Mouse (Mus musculus) v-Abl transformed pro-B cells (cell line): Measurements from ENCODE around the gene Etv2.

Experiments used
- in situ Hi-C, 2 experiments: fragments of 400-800 bp; cut with MboI; formaldehyde crosslinking; loops; one replicate each; pipeline ENCODE4 v1.15.1; 2025; ENCODE audit not compliant: unreplicated experiment in 2 of 2

Etv2 gene

DNA sequence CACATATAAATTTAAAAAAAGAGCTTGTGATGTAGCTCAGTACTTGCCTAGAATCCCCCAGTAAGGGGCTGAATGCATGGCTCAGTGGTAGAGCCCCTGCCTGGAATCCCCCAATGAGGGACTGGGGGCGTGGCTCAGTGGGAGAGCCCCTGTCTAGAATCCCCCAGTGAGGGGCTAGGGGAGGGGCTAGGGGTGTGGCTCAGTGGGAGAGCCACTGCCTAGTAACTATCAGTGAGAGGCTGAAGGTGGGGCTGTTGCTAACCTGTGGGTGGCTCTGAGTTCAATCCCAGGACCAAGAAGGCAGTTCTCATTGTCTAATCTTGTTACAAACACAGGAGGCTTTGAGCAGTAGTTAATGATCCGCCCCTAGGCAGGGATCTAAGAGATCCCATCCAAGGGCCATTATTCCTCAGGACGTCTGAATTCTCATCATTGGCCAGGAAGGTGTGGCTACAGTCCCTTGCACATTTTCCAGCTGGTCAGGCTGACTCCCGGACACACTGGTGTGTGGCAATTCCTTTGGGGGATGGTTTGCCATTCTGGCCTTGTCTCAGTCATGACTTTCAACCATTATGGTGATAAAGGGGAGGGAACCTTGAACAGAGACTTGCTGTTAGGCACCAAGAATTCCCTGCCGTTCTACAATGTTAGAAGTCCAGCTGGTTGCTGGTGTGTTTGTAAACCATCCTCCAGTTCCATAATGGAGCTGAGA, 20.4 kb downstream of the Etv2 start:
- in situ Hi-C loops: loop anchor here (5.0 to 25.0 kb wide), 3 partner anchors 123 to 278 kb away; partner anchors contain the start of gene Prodh2 (in 1 of the 2)

DNA sequence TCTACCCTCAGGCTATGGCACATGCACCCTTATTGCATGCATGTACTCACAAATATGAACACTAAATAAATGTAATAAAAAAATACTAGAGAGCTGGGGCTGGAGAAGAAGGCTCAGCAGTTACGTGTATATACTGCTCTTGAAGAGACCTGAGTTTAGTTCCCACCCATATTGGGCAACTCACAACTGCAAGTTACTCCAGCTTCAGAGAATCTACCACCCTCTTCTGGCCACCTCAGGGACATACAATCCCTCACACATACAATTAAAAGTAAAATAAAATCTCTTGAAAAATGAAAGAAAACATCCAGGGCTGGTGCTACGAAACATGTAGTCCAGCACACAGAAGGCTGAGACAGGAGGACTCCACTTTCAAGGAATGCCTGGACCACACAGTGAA, 21.2 kb downstream of the Etv2 start:
- in situ Hi-C loops: loop anchor here (10.0 to 25.0 kb wide), 2 partner anchors 270 to 277 kb away; no protein-coding TSS in a partner anchor

DNA sequence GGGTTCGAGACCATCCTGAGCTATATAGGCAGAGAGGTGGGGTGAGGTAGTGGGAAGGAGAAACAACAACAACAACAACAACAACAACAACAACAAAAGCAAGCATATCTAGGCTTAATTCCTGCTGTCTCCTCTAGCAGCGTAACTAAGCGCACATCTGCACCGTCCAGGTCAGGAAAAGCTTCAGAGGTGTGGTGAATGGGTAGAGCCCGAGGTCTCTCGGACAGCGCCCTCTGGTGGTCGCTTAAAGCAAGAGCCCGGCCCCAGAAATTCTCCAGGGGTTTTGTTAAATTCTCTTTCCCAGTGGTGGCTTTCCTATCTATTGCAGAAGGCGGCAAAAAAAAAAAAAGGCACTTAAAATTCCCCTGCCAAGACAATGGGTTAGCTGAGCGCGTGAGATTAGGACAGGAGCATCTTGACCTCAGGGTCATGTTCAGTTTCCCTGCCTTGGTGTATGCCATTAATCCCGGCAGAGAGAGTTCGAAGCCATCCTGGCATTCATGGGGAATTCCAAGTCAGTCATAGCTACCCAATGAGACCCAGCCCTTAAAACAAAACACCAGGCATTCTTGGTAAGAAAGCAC, 22.0 kb downstream of the Etv2 start:
- in situ Hi-C loops: loop anchor here (10.0 to 25.0 kb wide), 2 partner anchors 269 to 276 kb away; no protein-coding TSS in a partner anchor

DNA sequence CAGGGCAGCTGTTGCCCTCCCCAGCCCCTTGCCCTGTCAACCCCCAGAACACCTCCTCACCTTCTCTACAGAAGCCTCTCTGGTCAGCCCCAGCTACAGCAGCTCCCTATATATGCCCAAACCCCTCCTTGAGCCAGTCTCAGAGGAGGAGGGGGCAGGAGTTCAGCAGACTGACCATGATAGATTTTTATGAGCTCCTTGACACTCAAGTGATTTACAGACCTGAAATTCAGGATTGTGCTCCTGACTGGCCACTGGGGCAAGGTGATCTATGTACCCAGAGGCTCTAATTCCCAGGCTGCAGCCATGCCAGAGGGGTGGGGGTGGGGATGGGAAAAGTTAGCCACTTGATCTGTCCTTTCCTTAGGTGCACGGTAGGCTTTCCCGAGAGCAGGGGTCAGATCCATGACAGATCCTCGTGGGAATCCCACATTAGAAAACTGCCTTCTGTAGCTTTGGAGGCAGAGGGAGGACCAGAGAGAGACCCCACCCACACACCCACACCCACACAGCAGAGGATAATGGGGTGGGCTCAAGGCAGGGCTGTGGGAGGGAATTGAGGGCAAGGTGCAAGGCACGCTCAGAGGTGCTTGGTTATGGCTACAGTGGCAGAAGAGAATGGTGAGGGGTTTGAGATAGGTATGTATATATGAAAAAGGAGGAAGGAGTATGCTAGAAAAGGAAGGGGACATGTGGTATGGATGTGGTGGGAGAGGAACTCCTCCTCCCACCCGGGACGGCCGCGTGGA, 22.8 kb downstream of the Etv2 start, which contains the start of gene Upk1a:
Gene Upk1a (minus strand): TSS at position 194 of the 749 bp plus-strand sequence.
- in situ Hi-C loops: loop anchor here (10.0 to 25.0 kb wide), 2 partner anchors 268 to 276 kb away; no protein-coding TSS in a partner anchor

DNA sequence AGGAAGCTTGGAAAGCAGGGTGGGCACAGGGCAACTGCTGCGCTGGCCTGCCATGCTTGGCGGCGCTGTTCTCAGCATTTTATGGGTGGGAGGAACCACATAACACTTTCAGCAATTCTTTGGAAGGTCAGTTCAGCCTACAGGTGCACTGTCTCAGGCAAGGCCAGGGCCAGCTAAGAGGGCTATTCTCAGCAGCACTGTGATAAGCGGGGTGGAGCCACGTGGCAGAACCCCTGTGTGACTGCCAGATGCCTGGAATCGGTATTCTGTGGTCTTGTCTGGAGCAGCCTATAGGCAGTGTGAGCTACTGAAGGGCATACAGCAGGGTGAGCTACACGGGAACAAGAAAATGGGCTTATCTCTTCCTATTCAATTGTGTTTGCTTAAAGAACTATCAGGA, 25.6 kb downstream of the Etv2 start:
- in situ Hi-C loops: loop anchor here (10.0 to 25.0 kb wide), 2 partner anchors 265 to 273 kb away; no protein-coding TSS in a partner anchor

DNA sequence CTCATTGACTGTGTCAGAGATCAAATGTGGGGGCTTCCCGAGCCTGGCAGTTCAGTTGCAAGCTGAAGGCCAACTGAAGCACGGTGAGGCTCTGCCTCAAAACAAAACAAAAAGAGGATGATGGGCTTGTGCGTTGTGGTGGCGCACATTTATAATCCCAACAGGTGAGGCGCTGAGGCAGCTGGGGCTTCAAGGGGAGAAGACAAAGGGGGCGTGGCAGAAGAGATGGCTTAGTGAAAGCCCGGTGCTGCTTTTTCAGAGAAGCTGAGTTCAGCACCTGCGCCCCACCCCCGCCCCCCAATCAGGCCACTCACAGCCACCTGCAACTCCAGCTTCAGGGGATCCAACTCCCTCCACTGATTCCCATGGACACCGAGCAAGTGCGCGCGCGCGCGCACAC, 27.2 kb downstream of the Etv2 start:
- in situ Hi-C loops: loop anchor here in 1 of 2 experiments (5.0 to 25.0 kb wide), 2 partner anchors 116 to 271 kb away; partner anchors contain the start of gene Prodh2

DNA sequence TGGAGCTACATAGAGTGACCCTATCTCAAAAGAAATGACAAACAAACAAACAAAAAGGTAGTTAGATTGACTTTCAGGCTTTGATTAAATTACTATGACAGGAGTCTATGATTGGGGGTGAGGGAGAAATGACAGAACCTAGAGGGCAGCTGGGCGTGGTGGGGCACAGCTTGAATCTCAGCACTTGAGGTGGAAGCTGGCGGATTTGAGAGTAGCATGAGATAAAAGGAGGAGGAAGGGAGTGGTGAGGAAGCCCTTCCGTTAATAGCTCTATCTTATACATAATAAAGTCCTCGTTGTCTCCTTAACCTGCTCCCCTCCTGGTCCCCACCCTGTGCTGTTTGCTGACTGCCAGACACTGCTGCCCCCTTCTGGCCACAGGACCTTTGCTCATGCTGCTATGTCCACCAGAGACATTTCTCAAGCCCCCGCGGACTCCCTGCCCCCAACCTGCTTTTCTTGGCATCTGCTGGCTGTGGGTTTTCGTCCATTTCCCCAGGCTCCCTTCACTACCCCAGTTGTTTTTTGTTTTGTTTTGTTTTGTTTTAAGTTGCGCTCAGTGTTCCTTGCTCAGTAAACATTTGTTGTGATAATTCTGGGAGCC, 27.8 kb downstream of the Etv2 start:
- in situ Hi-C loops: loop anchor here in 1 of 2 experiments (5.0 to 25.0 kb wide), 2 partner anchors 116 to 271 kb away; partner anchors contain the start of gene Prodh2

DNA sequence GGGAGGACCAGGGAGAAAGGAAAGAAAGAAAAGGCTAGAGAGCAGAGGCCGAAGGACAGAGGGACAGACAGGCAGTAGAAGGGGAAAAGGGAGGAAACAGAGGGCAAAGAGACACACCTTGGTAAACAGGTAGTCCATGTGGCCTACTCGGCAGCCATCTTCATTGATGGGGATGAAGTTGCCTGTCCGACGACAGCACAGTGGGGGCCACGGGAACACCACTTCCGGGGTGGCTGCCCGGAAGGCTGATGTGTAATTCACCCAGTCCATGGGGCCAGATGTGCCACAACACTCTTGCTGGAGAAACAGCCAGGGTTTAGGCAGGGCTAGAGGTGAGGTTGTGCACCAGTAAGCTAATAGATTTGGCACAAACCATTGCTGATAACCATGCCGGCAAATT, 30.7 kb downstream of the Etv2 start:
- in situ Hi-C loops: loop anchor here in 1 of 2 experiments (5.0 to 25.0 kb wide), 2 partner anchors 113 to 268 kb away; partner anchors contain the start of gene Prodh2

DNA sequence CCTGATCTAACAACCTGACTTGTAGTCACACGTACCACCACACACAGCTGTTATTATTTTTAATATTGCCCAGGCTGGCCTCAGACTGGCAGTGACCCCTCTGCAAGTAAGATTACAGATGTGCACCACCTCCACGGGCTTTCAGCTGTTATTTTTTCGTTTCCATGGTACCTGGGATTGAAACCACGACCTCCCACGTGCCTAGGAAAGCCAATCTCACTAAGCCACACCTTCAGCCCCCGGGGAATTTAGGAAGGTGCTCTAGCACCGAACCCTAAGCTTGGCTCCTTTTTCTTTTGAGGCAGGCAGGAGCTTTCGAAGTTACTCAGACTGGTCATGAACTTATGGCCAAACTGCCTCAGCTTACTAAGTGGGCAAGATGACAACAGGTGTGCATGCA, 31.2 kb downstream of the Etv2 start:
- in situ Hi-C loops: loop anchor here in 1 of 2 experiments (25.0 kb wide), 1 partner anchor 267 kb away; no protein-coding TSS in a partner anchor

DNA sequence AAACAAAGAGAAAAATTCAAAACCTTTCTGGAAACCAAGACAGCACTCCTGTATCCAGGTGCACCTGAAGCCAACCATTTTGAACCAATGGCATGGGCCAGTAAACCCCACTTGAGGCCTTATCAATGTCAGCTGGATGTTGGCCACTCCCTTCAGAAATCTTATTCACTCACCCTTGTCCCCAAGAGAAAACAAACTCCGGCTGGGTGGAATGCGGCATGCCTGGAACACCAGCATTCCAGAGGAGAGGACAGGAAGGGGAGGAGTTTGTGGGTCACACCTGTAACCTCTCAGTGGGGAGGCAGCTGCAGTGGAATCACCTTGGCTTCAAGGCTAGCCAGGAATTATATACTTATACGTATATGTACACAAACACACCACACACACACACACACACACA, 33.1 kb downstream of the Etv2 start:
- in situ Hi-C loops: loop anchor here in 1 of 2 experiments (25.0 kb wide), 1 partner anchor 265 kb away; no protein-coding TSS in a partner anchor

DNA sequence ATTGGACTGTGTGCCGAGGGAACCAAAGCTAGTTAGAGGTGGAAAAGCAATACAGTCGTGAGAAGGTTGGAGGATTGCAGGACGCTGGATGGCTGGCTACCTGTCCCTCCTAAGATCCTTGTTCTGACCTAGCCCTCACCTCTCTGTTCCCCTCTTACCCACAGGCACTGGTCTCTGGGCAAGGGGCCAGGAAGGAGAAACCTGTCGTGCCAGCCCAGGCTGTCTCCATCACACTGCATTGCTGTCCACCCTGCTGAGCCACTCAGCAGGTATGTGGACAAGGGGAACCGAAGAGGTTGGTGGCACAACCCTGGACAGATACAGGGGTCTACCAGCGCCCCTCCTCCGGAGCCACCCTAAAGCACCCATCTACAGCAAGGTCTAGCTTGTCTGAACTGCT, 35.0 kb downstream of the Etv2 start:
- in situ Hi-C loops: loop anchor here in 1 of 2 experiments (25.0 kb wide), 1 partner anchor 263 kb away; no protein-coding TSS in a partner anchor

DNA sequence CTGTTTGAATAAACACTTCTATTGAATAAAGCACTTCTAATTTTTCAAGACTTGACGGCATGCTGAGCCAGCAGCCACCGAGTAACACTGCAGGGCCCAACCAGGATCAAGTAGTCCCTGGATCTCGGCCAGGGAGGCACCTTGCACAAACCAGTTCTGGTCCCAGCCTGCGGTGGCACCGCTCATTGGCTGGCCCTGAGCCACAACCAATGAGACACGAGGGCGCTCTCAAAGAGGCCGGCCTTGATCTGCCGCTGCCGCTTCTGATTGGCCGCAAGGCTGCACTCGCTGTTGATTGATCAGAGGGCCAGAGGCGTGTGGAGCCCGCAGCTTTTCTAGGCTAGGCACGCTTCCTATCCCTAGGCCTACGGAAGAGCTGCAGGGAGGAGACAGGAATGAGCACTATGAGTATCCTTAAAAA, 35.7 kb downstream of the Etv2 start:
- in situ Hi-C loops: loop anchor here in 1 of 2 experiments (25.0 kb wide), 1 partner anchor 263 kb away; no protein-coding TSS in a partner anchor

DNA sequence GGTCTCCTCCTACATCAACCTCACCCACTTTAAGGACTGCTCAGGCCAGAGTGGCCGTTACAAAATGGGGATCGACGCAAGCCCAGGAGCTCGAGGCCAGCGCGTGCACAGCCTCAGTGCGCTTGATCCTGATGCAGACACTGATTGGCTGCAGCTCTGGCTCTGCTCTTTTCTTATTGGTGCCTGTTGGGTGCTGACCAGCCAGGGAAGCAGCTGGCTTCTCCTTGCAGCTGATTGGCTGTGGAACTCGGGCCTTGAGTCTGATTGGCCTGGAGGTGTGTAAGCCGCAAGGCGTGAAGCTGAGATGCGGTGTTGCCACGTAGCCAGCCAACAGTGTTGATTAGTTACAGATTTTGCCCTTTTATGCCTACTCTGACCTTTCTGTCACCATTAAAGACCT, 36.9 kb downstream of the Etv2 start, which contains the start of gene Zbtb32:
Gene Zbtb32 (minus strand): TSS at position 124 of the 400 bp plus-strand sequence.
- in situ Hi-C loops: no loop called here

DNA sequence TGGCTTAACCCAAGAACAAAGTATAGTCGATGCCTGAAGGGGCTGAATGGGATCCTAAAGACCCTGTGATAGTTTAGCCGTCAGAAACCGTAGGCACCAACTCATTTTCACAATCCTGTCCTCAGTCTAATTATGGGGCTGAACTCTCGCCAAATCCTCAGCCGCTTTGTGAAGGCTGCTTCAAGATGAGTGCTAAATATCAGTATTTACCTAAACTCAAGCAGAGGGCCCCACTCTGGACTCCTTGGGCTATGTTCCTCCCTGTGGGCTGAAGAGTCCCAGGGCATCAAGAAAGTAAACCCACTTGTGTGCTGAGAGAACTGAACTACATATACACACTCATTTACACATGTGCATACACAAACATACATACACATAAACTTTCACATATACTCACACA, 38.8 kb downstream of the Etv2 start:
- in situ Hi-C loops: no loop called here

DNA sequence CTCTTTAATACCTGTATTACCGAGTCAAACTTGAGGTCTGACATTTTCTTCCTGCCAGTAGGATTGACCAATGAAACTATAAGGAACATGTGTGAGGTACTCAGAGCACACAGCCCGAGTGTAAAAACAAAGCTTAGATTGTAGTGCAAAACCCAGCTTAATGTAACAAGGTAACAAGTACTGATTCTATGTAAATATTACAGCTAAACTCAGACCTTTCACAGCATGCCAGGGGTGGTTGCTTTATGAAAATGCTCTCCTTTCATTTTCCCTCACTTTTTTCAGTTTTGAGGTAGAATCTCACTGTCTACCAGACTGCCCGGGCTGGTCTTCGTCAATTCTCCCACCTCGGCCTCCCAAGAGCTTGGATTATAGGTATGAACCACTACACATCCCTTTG, 39.6 kb downstream of the Etv2 start:
- in situ Hi-C loops: no loop called here

DNA sequence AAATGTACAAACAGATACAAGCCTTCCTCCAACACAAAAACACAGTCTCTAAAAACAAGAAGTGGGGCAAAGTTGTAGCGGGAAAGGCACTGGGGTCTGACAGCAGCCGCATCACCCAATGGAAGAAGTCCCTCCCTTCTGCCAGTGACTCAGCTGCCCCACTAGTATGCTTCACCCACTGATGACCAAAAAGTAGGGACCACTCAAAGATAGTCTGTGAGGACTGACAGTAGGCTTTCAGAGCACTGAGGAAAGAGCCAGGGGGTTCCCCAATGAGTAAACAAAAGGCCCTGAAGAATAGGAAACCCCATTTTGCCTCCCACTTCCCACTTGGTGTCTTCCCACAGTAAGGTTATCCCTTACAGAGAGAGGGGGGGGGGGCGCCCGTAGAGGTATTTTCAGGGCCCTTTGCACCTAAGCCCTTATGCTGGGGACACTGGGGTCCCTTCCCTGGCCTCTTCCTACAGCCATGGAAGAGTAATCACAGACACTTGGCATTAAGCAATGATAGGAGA, 41.1 kb downstream of the Etv2 start:
- in situ Hi-C loops: no loop called here

DNA sequence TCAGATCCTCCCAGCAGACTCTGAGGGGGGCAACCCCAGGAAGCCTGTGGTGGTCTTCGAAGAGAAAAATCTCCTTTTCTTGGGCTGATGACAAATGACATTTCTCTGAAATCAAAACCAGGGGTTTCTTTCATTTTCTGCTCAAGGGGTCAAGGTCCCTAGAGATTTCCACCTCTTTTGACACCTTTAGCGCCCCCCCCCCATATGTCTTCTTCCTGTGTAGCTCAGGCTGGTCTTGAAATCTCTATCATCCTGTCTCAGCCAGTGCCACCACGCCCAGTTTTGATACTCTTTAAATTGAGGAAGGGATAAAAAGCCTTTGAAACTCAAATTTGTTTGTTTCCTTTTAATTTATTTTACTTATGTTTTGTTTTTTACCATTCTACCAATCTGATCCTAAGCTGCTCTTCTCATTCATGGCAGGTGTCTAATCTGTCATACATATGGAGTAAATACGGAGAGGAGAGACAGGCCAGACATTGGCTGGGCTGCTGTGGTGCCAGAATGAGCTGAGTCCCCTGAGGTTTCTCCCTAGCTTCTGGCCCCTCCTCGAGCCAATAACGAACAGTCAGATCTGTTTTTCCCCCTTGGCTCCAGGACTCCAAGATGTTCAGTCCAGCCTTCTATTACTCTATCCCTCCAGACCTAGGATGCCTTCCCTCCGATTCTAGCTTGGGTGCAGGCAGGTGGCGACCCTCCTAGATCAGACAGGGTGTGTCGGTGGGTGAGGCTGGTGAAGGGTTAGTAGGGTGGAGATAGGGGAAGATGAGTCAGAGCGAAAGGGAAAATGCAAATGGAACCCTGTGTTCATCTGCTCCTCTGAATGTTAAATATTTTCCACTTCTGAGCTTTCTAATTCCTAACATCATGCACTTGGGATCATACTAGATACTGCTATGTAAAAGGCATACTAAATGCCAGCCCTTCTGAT, 41.8 kb downstream of the Etv2 start:
- in situ Hi-C loops: no loop called here

DNA sequence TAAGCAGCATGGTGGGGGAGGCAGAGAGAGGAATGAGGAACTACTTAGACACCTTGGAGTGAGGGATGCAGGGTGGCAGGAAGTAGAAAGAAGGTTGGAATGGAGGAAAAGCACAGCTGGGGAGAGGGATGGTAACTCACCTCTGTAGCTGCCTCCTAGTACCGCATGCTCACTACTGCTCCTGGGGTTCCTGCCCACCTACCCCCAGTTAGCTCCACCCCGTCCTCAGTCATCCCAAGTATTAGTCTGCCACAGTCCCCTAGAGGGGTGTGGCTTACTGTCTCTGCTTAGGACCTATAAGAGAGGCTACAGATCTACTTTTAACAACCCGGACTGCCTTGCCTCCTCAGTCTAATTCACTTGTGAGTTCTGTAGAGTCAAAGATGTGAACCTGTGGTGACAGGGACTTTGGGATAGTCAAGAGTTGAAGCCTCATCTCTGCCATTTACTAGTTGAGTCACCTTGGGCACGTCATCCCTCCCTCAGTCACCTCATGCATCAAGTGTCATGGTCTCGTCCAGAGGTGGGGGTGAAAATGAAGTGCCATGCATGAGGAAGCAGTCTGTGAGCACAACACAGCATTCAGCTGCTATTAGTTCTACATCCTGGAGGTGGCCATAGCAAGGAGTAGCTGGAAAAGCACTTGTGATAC, 42.8 kb downstream of the Etv2 start:
- in situ Hi-C loops: no loop called here
